Mouse (Mus musculus) testis, postnatal 14 days (tissue): ENCODE data around the gene Glrp1.

Source experiments
- DNase-seq: peaks from one replicate; pipeline ENCODE4 v3.0.0; 2021; ENCODE audit warnings: low spot score

Glrp1 gene

GRCm38 (mm10) chr1:88509789-88510188 lies at the start of gene Glrp1:
TSS of gene Glrp1 (minus strand) at chr1:88510066.
- DNase-seq: no peak

GRCm38 (mm10) chr1:88559258-88559657 lies 49.4 kb upstream of the Glrp1 start:
- DNase-seq: peak; percentile 16

GRCm38 (mm10) chr1:88558793-88559192 lies 48.9 kb upstream of the Glrp1 start:
- DNase-seq: no peak

GRCm38 (mm10) chr1:88556401-88556800 lies 46.5 kb upstream of the Glrp1 start:
- no peak for DNase-seq

- no peak for DNase-seq
These were observed 43.8 kb upstream of the Glrp1 start for GRCm38 (mm10) chr1:88553500-88554187.

GRCm38 (mm10) chr1:88549263-88549662 lies 39.4 kb upstream of the Glrp1 start:
- DNase-seq: no peak

GRCm38 (mm10) chr1:88547172-88547571 lies 37.3 kb upstream of the Glrp1 start:
- DNase-seq: no peak

- no peak for DNase-seq
These were observed 33.7 kb upstream of the Glrp1 start for GRCm38 (mm10) chr1:88543608-88544007.

GRCm38 (mm10) chr1:88539823-88540222 lies 30.0 kb upstream of the Glrp1 start:
- no peak for DNase-seq

- no peak for DNase-seq
These were observed 29.4 kb upstream of the Glrp1 start for GRCm38 (mm10) chr1:88539256-88539655.

GRCm38 (mm10) chr1:88536308-88536707 lies 26.4 kb upstream of the Glrp1 start:
- no peak for DNase-seq

GRCm38 (mm10) chr1:88534091-88534490 lies 24.2 kb upstream of the Glrp1 start:
- no peak for DNase-seq

- DNase-seq: no peak
These were observed 16.3 kb upstream of the Glrp1 start for GRCm38 (mm10) chr1:88526161-88526560.

GRCm38 (mm10) chr1:88525622-88526021 lies 15.8 kb upstream of the Glrp1 start:
- DNase-seq: no peak

GRCm38 (mm10) chr1:88521170-88521747 lies 11.4 kb upstream of the Glrp1 start:
- DNase-seq: no peak

GRCm38 (mm10) chr1:88513613-88514012 lies 3.7 kb upstream of the Glrp1 start:
- no peak for DNase-seq

- DNase-seq: no peak
These were observed 2.0 kb downstream of the Glrp1 start for GRCm38 (mm10) chr1:88507886-88508285.

GRCm38 (mm10) chr1:88507214-88507613 lies 2.7 kb downstream of the Glrp1 start:
- DNase-seq: peak; percentile 42

GRCm38 (mm10) chr1:88506412-88506811 lies 3.5 kb downstream of the Glrp1 start:
- DNase-seq: no peak

GRCm38 (mm10) chr1:88505697-88506096 lies 4.2 kb downstream of the Glrp1 start:
- DNase-seq: no peak

GRCm38 (mm10) chr1:88504531-88504945 lies 5.3 kb downstream of the Glrp1 start:
- no peak for DNase-seq

- no peak for DNase-seq
These were observed 7.0 kb downstream of the Glrp1 start for GRCm38 (mm10) chr1:88502822-88503221.

GRCm38 (mm10) chr1:88499230-88499737 lies 10.6 kb downstream of the Glrp1 start:
- no peak for DNase-seq

GRCm38 (mm10) chr1:88497407-88497806 lies 12.5 kb downstream of the Glrp1 start:
- DNase-seq: no peak
